Mouse (Mus musculus): ENCODE results near the gene Ttc30b.
"Not testable (repeated sequence)": the region's sequence is repeated elsewhere in the genome, so short reads cannot be mapped to it uniquely, and the experiment has no call there.

DNA sequence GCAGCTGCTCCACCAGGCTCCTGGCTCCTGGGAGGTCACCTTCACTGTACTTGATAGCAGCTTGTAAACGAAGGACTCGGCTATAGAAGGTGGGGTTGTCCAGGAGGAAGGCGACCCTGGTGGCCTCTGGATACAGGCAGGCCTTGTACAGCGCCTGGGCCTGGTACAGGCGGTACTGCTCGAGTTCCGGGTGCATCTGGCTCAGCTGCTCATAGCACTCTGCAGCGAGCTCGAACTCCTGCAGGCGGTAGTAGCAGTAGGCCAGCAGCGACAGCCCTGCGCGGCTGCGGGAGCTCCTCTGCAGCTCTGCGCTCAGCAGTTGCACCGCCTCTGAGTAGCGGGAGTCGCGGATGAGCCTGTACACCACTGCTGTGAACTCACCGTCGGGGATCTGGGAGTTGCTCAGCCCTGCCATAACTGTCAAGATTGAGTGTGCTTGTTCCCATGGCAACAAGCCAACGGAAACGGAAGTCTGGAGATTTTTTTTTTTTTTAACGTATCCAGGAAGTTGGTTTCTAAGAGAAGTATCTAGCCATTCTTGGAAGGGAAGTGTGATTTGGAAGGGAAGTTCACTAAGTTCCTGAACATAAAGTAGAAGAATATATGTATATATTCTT lies 39.5 kb upstream of the Ttc30b start, which contains the start of gene Ttc30a2:
- not testable (repeated sequence) for TF ChIP-seq CTCF (IDR thresholded peaks at IDR 0.05)
- TF ChIP-seq EP300 (IDR thresholded peaks at IDR 0.05) = peak; percentile 91

All from lung, postnatal 0 days (tissue).